Mouse (Mus musculus): Measurements from ENCODE around the gene Enho.

Gene Enho

GRCm38 (mm10) chr4:41634631-41635030 is 5.5 kb downstream of the Enho start:
- no peak for DNase-seq (ENCODE audit: low read depth, low spot score)

GRCm38 (mm10) chr4:41633001-41633400 is 7.1 kb downstream of the Enho start:
- no peak for DNase-seq (ENCODE audit: low read depth, low spot score)

GRCm38 (mm10) chr4:41631390-41631789 is 8.7 kb downstream of the Enho start:
- DNase-seq (ENCODE audit: low read depth, low spot score) = no peak

GRCm38 (mm10) chr4:41630196-41630595 is 9.9 kb downstream of the Enho start:
- no peak for DNase-seq (ENCODE audit: low read depth, low spot score)

- DNase-seq (ENCODE audit: low read depth, low spot score) = no peak
These were observed 11.8 kb downstream of the Enho start for GRCm38 (mm10) chr4:41628202-41628927.

- DNase-seq (ENCODE audit: low read depth, low spot score) = no peak
These were observed 18.1 kb downstream of the Enho start for GRCm38 (mm10) chr4:41622071-41622470.

GRCm38 (mm10) chr4:41618916-41619746 is 21.0 kb downstream of the Enho start:
- DNase-seq (ENCODE audit: low read depth, low spot score) = no peak

GRCm38 (mm10) chr4:41615661-41616599 is 24.2 kb downstream of the Enho start:
- DNase-seq (ENCODE audit: low read depth, low spot score) = no peak

GRCm38 (mm10) chr4:41614156-41614555 is 26.0 kb downstream of the Enho start:
- peak; percentile 77 for DNase-seq (ENCODE audit: low read depth, low spot score)

GRCm38 (mm10) chr4:41612166-41612565 is 28.0 kb downstream of the Enho start:
- no peak for DNase-seq (ENCODE audit: low read depth, low spot score)

GRCm38 (mm10) chr4:41610594-41610980 is 29.5 kb downstream of the Enho start:
- no peak for DNase-seq (ENCODE audit: low read depth, low spot score)

GRCm38 (mm10) chr4:41609681-41610593 is 30.2 kb downstream of the Enho start:
- DNase-seq (ENCODE audit: low read depth, low spot score) = peak; percentile 29

- DNase-seq (ENCODE audit: low read depth, low spot score) = peak; percentile 34
These were observed 33.3 kb downstream of the Enho start for GRCm38 (mm10) chr4:41606784-41607183.

GRCm38 (mm10) chr4:41604476-41605396 is 35.4 kb downstream of the Enho start:
- peak; percentile 30 for DNase-seq (ENCODE audit: low read depth, low spot score)

- DNase-seq (ENCODE audit: low read depth, low spot score) = no peak
These were observed 37.3 kb downstream of the Enho start for GRCm38 (mm10) chr4:41602818-41603217.

Data from CD4-positive, CD25-positive, alpha-beta regulatory T cell, adult 2 months (primary cell).